Mouse (Mus musculus) embryonic fibroblast, embryonic 13.5 days (primary cell): ENCODE results near the gene Pde11a.

ENCODE experiments used
- CTCF ChIP-seq: IDR thresholded peaks from 2 replicates; pipeline ENCODE4 v1.5.1; 2011; ENCODE audit warnings: mild to moderate bottlenecking, control low read depth, low read length, moderate library complexity, borderline replicate concordance; ENCODE audit not compliant: insufficient read depth
- POLR2A ChIP-seq: IDR thresholded peaks from 2 replicates; pipeline ENCODE4 v1.6.1; 2011; ENCODE audit warnings: low read depth, mild to moderate bottlenecking, control low read depth, low read length, moderate library complexity

- no peak for TF ChIP-seq CTCF
- no peak for TF ChIP-seq POLR2A
These were observed 269.3 kb downstream of the Pde11a start for GRCm38 (mm10) chr2:76069238-76069637.
